Mouse (Mus musculus) kidney, postnatal 0 days (tissue): ENCODE results near the gene Mcoln3. TPM values are rescaled to one million over a fixed set of nuclear protein-coding genes. Genes with fewer than 3 reads are reported as not detected.
A peak's percentile ranks its signal among the peaks of the same experiment; 100 is the strongest.

Experiments
- ATAC-seq: fragments of 200-750 bp; cut with Nextera tagmentation; replicated peaks from 2 replicates; pipeline ENCODE4 v1.8.0; 2017; ENCODE audit warnings: low read depth, moderate number of reproducible peaks, moderate TSS enrichment, moderate library complexity; ENCODE audit not compliant: low FRiP score
- DNase-seq: peaks from one replicate; pipeline ENCODE4 v3.0.0-alpha.2; 2016; ENCODE audit warnings: low spot score
- H3K27ac ChIP-seq: fragments of 300-500 bp; sonication (generic); 2 replicates; pipeline ENCODE4 v1.5.1; 2014; ENCODE audit warnings: mild to moderate bottlenecking
- H3K27me3 ChIP-seq: fragments of 300-500 bp; sonication (generic); 2 replicates; pipeline ENCODE4 v1.6.1; 2014; ENCODE audit warnings: low read length, mixed read lengths; ENCODE audit not compliant: insufficient read depth
- H3K36me3 ChIP-seq: fragments of 300-500 bp; sonication (generic); 2 replicates; pipeline ENCODE4 v1.6.1; 2014; ENCODE audit warnings: low read length, mixed read lengths; ENCODE audit not compliant: insufficient read depth
- H3K4me1 ChIP-seq: fragments of 300-500 bp; sonication (generic); replicated peaks from 2 replicates; pipeline ENCODE4 v1.6.1; 2014; ENCODE audit warnings: antibody characterized with exemption, low read length, mixed read lengths; ENCODE audit not compliant: insufficient read depth
- H3K4me2 ChIP-seq: fragments of 300-500 bp; sonication (generic); 2 replicates; pipeline ENCODE4 v1.6.1; 2014; ENCODE audit warnings: mild to moderate bottlenecking, low read length, moderate library complexity, mixed read lengths
- H3K4me3 ChIP-seq: fragments of 300-500 bp; sonication (generic); replicated peaks from 2 replicates; pipeline ENCODE4 v1.5.1; 2014; ENCODE audit warnings: low read depth, low read length
- H3K9ac ChIP-seq: fragments of 300-500 bp; sonication (generic); 2 replicates; pipeline ENCODE4 v1.6.1; 2014; ENCODE audit warnings: low read depth, low read length
- H3K9me3 ChIP-seq: fragments of 300-500 bp; sonication (generic); replicated peaks from 2 replicates; pipeline ENCODE4 v1.6.1; 2016; ENCODE audit warnings: low read length, inconsistent platforms, mixed read lengths
- CTCF ChIP-seq: IDR thresholded peaks from 2 replicates; pipeline ENCODE4 v1.5.1; 2016; ENCODE audit warnings: antibody characterized with exemption, low read depth, mild to moderate bottlenecking, moderate library complexity
- WGBS: fragments of 180-500 bp; shearing (Covaris S2); extraction: QIAGEN DNeasy Blood & Tissue Kit; methylation state at CpG from one replicate; pipeline ENCODE4 v1.1.7; 2014; 5-methylcytosine and 5-hydroxymethylcytosine counted together
- polyA plus RNA-seq: library from polyadenylated mRNA; unstranded; fragments of >200 nt; fragmentation: Nextera tagmentation; extraction: Ambion mirVana; gene quantifications from 2 replicates; pipeline ENCODE4 v1.2.1, GENCODE M21; 2015

Mcoln3 gene
- polyA plus RNA-seq, 1 experiment from 2014 or later, result 34.7 TPM

DNA sequence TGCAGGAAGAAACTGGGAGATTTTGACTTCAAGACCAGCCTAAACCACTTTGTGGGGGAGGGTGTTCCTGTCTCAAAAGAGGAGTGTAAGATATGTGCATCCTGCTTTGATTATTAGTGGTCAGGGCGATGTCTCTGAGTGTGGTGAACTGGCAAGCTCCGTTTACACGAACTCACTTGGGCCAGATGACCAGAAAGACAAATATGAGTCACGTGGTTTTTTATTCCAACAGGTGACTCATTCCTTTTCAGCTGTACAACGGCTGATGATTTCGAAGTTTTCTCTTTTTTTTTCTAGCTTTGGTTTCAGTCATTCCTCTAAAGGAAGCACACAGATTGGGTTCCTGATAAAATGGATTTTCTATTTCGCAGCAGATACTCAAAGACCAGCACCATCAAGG is 60.0 kb downstream of the Mcoln3 start:
- no peak overlapping the region for H3K4me3 ChIP-seq
- peak overlapping the region; percentile 46; the same call in 1 of the 2 replicates for H3K4me2 ChIP-seq
- 68% methylated on average over 7 of the region's 7 CpGs for WGBS
- H3K27me3 ChIP-seq, result no peaks in the 10 kb centered on the region
- no peaks in the 10 kb centered on the region for H3K9me3 ChIP-seq
- H3K4me1 ChIP-seq, result no peaks in the 10 kb centered on the region
- TF ChIP-seq CTCF, result no peak
- H3K36me3 ChIP-seq, result no peaks in the 10 kb centered on the region
- no peak overlapping the region for H3K27ac ChIP-seq
- ATAC-seq (no peak), DNase-seq (no peak)
- H3K9ac ChIP-seq, result no peak overlapping the region

DNA sequence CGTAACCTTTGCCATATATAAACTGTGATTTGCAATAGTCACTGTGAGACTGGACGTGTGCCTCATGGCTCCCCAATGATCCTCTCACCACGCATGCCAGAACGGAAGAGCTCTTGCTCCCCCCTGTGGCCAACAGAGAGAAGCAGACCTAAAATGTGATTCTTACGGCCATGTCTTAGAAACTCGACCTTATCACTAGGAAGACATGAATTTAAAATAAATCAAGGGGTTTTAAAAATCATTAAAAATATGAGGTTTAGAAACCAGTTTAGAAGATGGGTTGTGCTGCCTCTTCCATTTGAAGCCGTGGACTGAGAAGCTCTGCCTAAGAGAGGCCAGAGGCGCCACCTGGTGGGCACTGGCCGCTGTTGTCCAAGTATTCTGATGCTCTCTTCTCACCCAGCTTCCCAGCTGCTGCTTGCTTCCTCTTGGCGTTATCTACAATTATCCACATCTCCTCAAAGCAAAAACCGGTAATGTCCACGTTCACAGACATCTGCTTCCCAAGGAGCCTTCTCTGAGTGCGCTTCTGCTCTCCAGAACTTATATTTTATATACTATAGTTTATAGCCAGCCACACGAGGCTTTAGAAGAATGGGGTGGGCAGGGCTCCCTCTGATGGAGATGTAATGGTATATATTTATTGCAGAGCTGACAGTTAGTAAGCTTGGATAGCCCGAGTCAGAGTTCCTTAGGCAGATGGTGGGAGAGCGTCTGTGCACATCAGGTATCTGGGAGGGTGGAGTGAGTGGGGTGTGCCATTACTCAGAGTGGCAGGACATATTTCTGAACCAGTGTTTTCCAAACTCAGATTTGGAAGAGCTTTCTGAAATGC is 60.7 kb downstream of the Mcoln3 start:
- Histone ChIP-seq H3K36me3 (no peaks in the 10 kb centered on the region), H3K9ac (no peak overlapping the region), H3K4me2 (peak overlapping the region; percentile 46), H3K4me3 (peak overlapping the region; percentile 13; the same call in 1 of the 2 replicates), H3K4me1 (no peaks in the 10 kb centered on the region), H3K9me3 (no peaks in the 10 kb centered on the region), H3K27ac (no peak overlapping the region), H3K27me3 (no peaks in the 10 kb centered on the region)
- ATAC-seq, result peak; percentile 57; the same call in 1 of the 2 replicates
- TF ChIP-seq CTCF, result peak; percentile 89
- WGBS, result 2% methylated on average over 16 of the region's 16 CpGs
- peak; percentile 93 for DNase-seq

DNA sequence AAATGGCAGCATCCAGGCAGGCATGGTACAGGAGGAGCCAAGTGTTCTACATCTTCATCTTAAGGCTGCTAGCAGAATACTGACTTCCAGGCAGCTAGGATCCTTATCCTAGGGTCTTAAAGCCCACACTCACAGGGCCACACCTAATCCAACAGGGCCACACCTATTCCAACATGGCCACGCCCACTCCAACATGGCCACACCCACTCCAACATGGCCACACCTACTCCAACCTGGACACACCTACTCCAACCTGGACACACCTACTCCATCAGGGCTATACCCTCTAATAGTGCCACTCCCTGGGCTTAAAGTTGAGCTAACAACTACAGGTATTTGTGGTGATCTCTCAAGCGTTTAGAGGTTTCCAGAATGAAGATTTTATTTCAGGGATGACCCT is 63.1 kb downstream of the Mcoln3 start:
- no peaks in the 10 kb centered on the region for H3K4me1 ChIP-seq
- WGBS, result 22% methylated on average over 2 of the region's 2 CpGs
- H3K9ac ChIP-seq, result no peak overlapping the region
- H3K27me3 ChIP-seq, result no peaks in the 10 kb centered on the region
- no peak overlapping the region for H3K4me3 ChIP-seq
- DNase-seq (no peak), ATAC-seq (no peak)
- H3K36me3 ChIP-seq, result no peaks in the 10 kb centered on the region
- no peak overlapping the region for H3K27ac ChIP-seq
- no peaks in the 10 kb centered on the region for H3K9me3 ChIP-seq
- H3K4me2 ChIP-seq, result no peak overlapping the region
- TF ChIP-seq CTCF, result no peak

DNA sequence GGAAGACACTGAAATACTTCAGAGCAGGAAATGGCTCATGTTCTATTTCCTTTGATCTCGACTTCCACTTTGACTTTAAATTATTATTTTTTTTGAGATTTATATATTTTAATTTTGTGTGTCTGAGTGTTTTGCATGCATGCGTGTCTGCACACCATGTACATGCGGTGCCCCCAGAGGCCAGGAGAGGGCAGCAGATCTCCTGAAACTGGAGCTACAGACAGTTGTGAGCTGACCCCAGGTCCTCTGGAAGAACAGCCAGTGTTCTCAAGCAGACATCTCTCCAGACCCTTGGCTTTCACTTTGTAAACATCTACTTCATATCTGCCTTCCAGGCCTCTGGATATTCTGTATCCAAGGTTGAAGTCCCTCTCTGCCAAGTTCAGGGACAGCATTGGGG is 63.7 kb downstream of the Mcoln3 start:
- Histone ChIP-seq H3K36me3 (no peaks in the 10 kb centered on the region), H3K4me2 (no peak overlapping the region), H3K27ac (no peak overlapping the region), H3K27me3 (no peaks in the 10 kb centered on the region), H3K4me3 (no peak overlapping the region), H3K4me1 (no peaks in the 10 kb centered on the region), H3K9me3 (no peaks in the 10 kb centered on the region), H3K9ac (no peak overlapping the region)
- TF ChIP-seq CTCF, result peak; percentile 76
- DNase-seq (peak; percentile 68), ATAC-seq (no peak)
- 44% methylated on average over 3 of the region's 3 CpGs for WGBS

DNA sequence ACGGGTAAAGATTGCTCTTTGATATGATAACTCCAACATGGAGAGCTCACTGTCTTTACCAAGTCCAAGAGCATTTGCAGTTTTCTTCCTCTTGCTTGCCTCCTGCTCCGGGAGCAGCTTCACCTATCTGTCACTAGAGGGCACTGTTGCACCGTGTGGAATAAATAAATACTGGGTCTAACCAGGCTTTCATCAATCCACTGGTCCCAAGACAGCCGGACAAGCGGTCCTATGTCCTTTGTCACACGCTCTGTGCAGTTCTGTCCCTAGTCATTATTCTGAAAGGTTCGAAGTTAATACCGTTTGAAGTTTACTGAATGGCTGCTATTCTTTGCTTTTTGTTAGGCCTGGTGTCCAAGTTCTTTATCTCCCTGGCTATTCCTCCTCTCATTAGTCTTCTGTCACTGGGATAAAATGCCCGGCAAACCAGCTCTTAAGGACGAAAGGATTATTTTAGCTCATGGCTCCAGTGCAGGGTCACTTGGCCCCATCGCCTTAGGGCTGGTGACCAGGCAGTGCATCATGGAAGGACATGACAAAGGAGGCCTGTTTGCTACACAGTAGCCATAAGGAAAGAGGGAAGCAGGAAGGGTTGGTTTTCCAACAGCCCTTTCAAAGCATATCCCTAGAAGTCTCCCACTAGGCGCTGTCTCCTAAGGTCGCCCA is 67.9 kb downstream of the Mcoln3 start:
- no peak; the same call in 1 of the 2 replicates for ATAC-seq

DNA sequence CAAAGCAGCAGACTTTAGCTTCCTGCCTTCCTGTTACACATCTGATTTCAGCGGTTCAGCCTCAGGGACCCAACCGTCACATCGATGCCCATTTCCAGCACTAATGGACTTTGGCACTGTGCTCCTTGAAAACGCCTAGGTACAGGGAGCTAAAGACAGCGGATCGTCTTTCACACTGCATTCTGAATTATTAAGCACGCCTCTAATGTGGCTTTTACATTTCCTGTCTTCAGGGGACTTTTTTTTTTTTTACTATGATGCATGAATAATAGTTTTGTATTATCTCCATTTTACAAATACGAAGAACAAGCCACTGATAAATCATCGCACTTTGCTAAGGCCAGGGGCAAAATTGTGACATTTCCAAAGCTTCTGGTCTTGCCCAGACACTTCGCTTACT is 68.8 kb downstream of the Mcoln3 start:
- ATAC-seq, result no peak
- no peak overlapping the region for H3K4me2 ChIP-seq
- no peaks in the 10 kb centered on the region for H3K36me3 ChIP-seq
- no peaks in the 10 kb centered on the region for H3K4me1 ChIP-seq
- no peak overlapping the region for H3K27ac ChIP-seq
- 78% methylated on average over 10 of the region's 10 CpGs for WGBS
- no peaks in the 10 kb centered on the region for H3K27me3 ChIP-seq
- no peaks in the 10 kb centered on the region for H3K9me3 ChIP-seq
- no peak overlapping the region for H3K4me3 ChIP-seq
- TF ChIP-seq CTCF, result no peak
- no peak overlapping the region for H3K9ac ChIP-seq
- no peak for DNase-seq

More for the DNA sequence above, 67.9 kb downstream of the Mcoln3 start:
- DNase-seq, result peak; percentile 93
- Histone ChIP-seq H3K27me3 (no peaks in the 10 kb centered on the region), H3K9ac (no peak overlapping the region), H3K36me3 (no peaks in the 10 kb centered on the region), H3K4me2 (no peak overlapping the region), H3K27ac (no peak overlapping the region), H3K4me1 (no peaks in the 10 kb centered on the region), H3K4me3 (no peak overlapping the region), H3K9me3 (no peaks in the 10 kb centered on the region)
- WGBS, result 32% methylated on average over 13 of the region's 13 CpGs
- TF ChIP-seq CTCF, result peak; percentile 94
